Mouse (Mus musculus): ENCODE measurements around the gene Numa1.

DNA sequence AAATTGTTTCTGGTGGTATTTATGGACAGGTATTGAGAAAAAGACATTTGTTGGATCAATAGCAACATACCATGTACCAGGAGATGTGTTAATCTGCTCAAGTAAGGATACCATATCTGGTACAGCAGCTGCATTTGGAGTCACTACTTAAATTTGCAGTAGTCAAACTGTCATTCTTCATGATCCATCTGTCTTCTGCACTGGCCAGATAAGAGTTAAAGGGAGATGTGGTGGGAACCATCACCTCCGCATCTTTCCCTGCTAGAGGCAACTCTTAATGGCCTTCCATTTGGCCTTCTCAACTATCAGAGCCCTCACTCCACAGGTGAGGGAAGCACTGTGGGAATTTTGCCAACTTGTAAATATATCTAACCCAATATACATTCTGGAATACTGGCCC lies 72.6 kb downstream of the Numa1 start:
- TF ChIP-seq POLR2A (IDR thresholded peaks at IDR 0.05; ENCODE audit: low read depth, low read length) (no peak), CTCF (IDR thresholded peaks at IDR 0.05; ENCODE audit: extremely low read depth, insufficient read length, insufficient replicate concordance, low read depth, low read length) (no peak)
